Mouse (Mus musculus) lung, adult 2 months (tissue): ENCODE measurements at regions not wholly inside any gene's neighbourhood (a gene's known extent, or its start where the extent isn't known, plus 50 kb on each side); places are given as distances from the start of the nearest gene placed in this dataset.

Experiments
- CTCF ChIP-seq: fragments of 200-500 bp; IDR thresholded peaks from 2 replicates; pipeline ENCODE4 v1.5.1; 2011; ENCODE audit warnings: mild to moderate bottlenecking, low read length, control low read depth; ENCODE audit not compliant: insufficient read depth
- POLR2A ChIP-seq: fragments of 200-500 bp; IDR thresholded peaks from 2 replicates; pipeline ENCODE4 v1.6.1; 2011; ENCODE audit warnings: low read depth, mild to moderate bottlenecking, control low read depth, low read length, borderline replicate concordance; ENCODE audit errors: extremely low read depth

DNA sequence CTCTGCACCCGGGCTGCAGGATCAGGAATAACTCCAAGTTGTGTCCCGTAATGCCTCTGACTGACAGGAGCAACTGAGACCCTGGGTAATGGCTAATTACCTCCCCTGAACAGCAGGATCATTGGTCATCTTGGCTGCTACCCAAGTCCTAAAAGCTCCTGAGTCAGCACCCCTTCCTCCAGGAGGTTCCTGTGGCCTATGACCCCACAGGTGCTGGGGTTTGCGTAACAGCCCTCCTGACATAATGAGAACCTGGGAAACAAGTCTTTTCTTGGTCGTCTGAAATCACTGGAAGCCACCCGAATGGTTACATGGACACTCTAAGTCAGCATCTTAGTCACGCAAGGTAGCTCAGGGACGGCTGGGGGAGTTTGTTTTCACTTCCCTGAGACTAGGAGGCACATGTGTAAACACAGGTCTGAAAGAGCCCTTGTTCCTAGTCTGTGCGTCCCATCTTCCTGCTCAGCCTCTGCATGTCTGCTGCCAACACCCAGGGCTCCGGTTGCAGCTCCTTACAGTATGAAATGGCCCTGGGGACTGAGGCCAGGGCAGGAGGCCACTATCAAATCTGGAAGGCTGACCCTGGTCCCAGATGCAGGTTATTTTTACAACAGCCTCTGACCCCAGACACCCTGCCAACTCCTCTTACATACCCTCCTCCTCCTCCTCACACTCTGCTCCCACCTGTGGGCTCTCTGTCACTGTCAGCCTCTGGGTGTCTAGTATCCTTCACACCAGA lies 69.2 kb downstream of the Tomm20 start:
- TF ChIP-seq CTCF: no peak
- TF ChIP-seq POLR2A: no peak
